Mouse (Mus musculus) forebrain, embryonic 13.5 days (tissue): ENCODE measurements at regions not wholly inside any gene's neighbourhood (a gene's known extent, or its start where the extent isn't known, plus 50 kb on each side); places are given as distances from the start of the nearest gene placed in this dataset.

Experiments
- ATAC-seq: fragments of 200-750 bp; cut with Nextera tagmentation; 2 replicates; pipeline ENCODE4 v1.8.0; 2017
- H3K27ac ChIP-seq: fragments of 300-500 bp; sonication (generic); 2 replicates; pipeline ENCODE4 v1.5.1; 2015; ENCODE audit warnings: inconsistent platforms, mild to moderate bottlenecking, moderate library complexity
- H3K27me3 ChIP-seq: fragments of 300-500 bp; sonication (generic); 2 replicates; pipeline ENCODE4 v1.6.1; 2015; ENCODE audit warnings: mild to moderate bottlenecking, inconsistent platforms
- H3K36me3 ChIP-seq: fragments of 300-500 bp; sonication (generic); 2 replicates; pipeline ENCODE4 v1.6.1; 2015; ENCODE audit warnings: mild to moderate bottlenecking, inconsistent platforms; ENCODE audit not compliant: poor library complexity, severe bottlenecking
- H3K4me1 ChIP-seq: fragments of 300-500 bp; sonication (generic); 2 replicates; pipeline ENCODE4 v1.6.1; 2015; ENCODE audit warnings: inconsistent platforms
- H3K4me2 ChIP-seq: fragments of 300-500 bp; sonication (generic); 2 replicates; pipeline ENCODE4 v1.6.1; 2015; ENCODE audit warnings: inconsistent platforms, mild to moderate bottlenecking, moderate library complexity
- H3K4me3 ChIP-seq: fragments of 300-500 bp; sonication (generic); 2 replicates; pipeline ENCODE4 v1.5.1; 2015; ENCODE audit warnings: mild to moderate bottlenecking, inconsistent platforms
- H3K9ac ChIP-seq: fragments of 300-500 bp; sonication (generic); 2 replicates; pipeline ENCODE4 v1.6.1; 2015; ENCODE audit warnings: mild to moderate bottlenecking, inconsistent platforms
- H3K9me3 ChIP-seq: fragments of 300-500 bp; sonication (generic); replicated peaks from 2 replicates; pipeline ENCODE4 v1.6.1; 2016; ENCODE audit warnings: inconsistent platforms
- WGBS: fragments of 180-500 bp; shearing (Covaris S2); methylation state at CpG from one replicate; pipeline ENCODE4 v1.1.7; 2015; 5-methylcytosine and 5-hydroxymethylcytosine counted together

- H3K27me3 ChIP-seq: no peaks in the 10 kb centered on the region
- H3K9ac ChIP-seq: no peak overlapping the region
- H3K36me3 ChIP-seq: no peaks in the 10 kb centered on the region
- no peak for ATAC-seq
- H3K4me1 ChIP-seq: no peaks in the 10 kb centered on the region
- no peak overlapping the region for H3K4me3 ChIP-seq
- H3K27ac ChIP-seq: no peak overlapping the region
- WGBS: 82% methylated on average over 3 of the region's 3 CpGs
- H3K4me2 ChIP-seq: no peak overlapping the region
- H3K9me3 ChIP-seq: no peaks in the 10 kb centered on the region
These were observed 548.7 kb upstream of the Klf4 start for GRCm38 (mm10) chr4:56080960-56081359.

- H3K27ac ChIP-seq: no peak overlapping the region
- H3K36me3 ChIP-seq: no peaks in the 10 kb centered on the region
- H3K4me3 ChIP-seq: no peak overlapping the region
- no peak overlapping the region for H3K9ac ChIP-seq
- no peak overlapping the region for H3K4me2 ChIP-seq
- no peak; the same call in 1 of the 2 replicates for ATAC-seq
- 84% methylated on average over 6 of the region's 6 CpGs for whole genome bisulfite sequencing
- no peaks in the 10 kb centered on the region for H3K9me3 ChIP-seq
- H3K27me3 ChIP-seq: no peaks in the 10 kb centered on the region
- no peaks in the 10 kb centered on the region for H3K4me1 ChIP-seq
These were observed 538.5 kb upstream of the Klf4 start for GRCm38 (mm10) chr4:56070664-56071334.

GRCm38 (mm10) chr4:56068859-56069258, 536.6 kb upstream of the Klf4 start:
- Histone ChIP-seq H3K9ac (no peak overlapping the region), H3K27me3 (no peaks in the 10 kb centered on the region), H3K4me1 (no peaks in the 10 kb centered on the region), H3K4me3 (no peak overlapping the region), H3K4me2 (no peak overlapping the region), H3K36me3 (no peaks in the 10 kb centered on the region), H3K9me3 (no peaks in the 10 kb centered on the region), H3K27ac (no peak overlapping the region)
- WGBS: 93% methylated on average over 4 of the region's 4 CpGs
- ATAC-seq: no peak

GRCm38 (mm10) chr4:56064657-56065056, 532.4 kb upstream of the Klf4 start:
- no peak overlapping the region for H3K4me2 ChIP-seq
- H3K4me3 ChIP-seq: no peak overlapping the region
- H3K9me3 ChIP-seq: no peaks in the 10 kb centered on the region
- WGBS: 93% methylated on average over 4 of the region's 4 CpGs
- no peaks in the 10 kb centered on the region for H3K36me3 ChIP-seq
- no peak overlapping the region for H3K27ac ChIP-seq
- H3K4me1 ChIP-seq: no peaks in the 10 kb centered on the region
- no peak overlapping the region for H3K9ac ChIP-seq
- ATAC-seq: no peak
- no peaks in the 10 kb centered on the region for H3K27me3 ChIP-seq

GRCm38 (mm10) chr4:56051792-56052380, 519.6 kb upstream of the Klf4 start:
- Histone ChIP-seq H3K27me3 (no peaks in the 10 kb centered on the region), H3K36me3 (no peaks in the 10 kb centered on the region), H3K9ac (no peak overlapping the region), H3K4me1 (peaks cover 13% of the 10 kb centered on the region), H3K9me3 (no peaks in the 10 kb centered on the region), H3K4me3 (no peak overlapping the region), H3K27ac (no peak overlapping the region), H3K4me2 (no peak overlapping the region)
- no peak for ATAC-seq
- 19% methylated on average over 6 of the region's 6 CpGs for WGBS

- ATAC-seq: no peak
- WGBS: 90% methylated on average over 4 of the region's 4 CpGs
- Histone ChIP-seq H3K9me3 (no peaks in the 10 kb centered on the region), H3K9ac (no peak overlapping the region), H3K4me2 (no peak overlapping the region), H3K4me1 (no peaks in the 10 kb centered on the region), H3K27me3 (no peaks in the 10 kb centered on the region), H3K4me3 (no peak overlapping the region), H3K27ac (no peak overlapping the region), H3K36me3 (no peaks in the 10 kb centered on the region)
These were observed 507.1 kb upstream of the Klf4 start for GRCm38 (mm10) chr4:56039327-56039726.

GRCm38 (mm10) chr4:56036334-56036733, 504.1 kb upstream of the Klf4 start:
- ATAC-seq: no peak
- H3K36me3 ChIP-seq: no peaks in the 10 kb centered on the region
- 91% methylated on average over 6 of the region's 6 CpGs for WGBS

GRCm38 (mm10) chr4:56035543-56035942, 503.3 kb upstream of the Klf4 start:
- H3K9me3 ChIP-seq: no peaks in the 10 kb centered on the region
- no peak overlapping the region for H3K4me2 ChIP-seq
- no peak overlapping the region for H3K27ac ChIP-seq
- 67% methylated on average over 5 of the region's 5 CpGs for WGBS
- H3K4me3 ChIP-seq: no peak overlapping the region
- no peaks in the 10 kb centered on the region for H3K36me3 ChIP-seq
- no peaks in the 10 kb centered on the region for H3K4me1 ChIP-seq
- no peak overlapping the region for H3K9ac ChIP-seq
- ATAC-seq: no peak
- no peaks in the 10 kb centered on the region for H3K27me3 ChIP-seq

More at GRCm38 (mm10) chr4:56036334-56036733, 504.1 kb upstream of the Klf4 start:
- no peaks in the 10 kb centered on the region for H3K4me1 ChIP-seq
- no peaks in the 10 kb centered on the region for H3K27me3 ChIP-seq
- no peak overlapping the region for H3K4me3 ChIP-seq
- H3K9ac ChIP-seq: no peak overlapping the region
- no peak overlapping the region for H3K4me2 ChIP-seq
- no peaks in the 10 kb centered on the region for H3K9me3 ChIP-seq
- no peak overlapping the region for H3K27ac ChIP-seq

GRCm38 (mm10) chr4:56028441-56028840, 496.2 kb upstream of the Klf4 start:
- Histone ChIP-seq H3K4me1 (no peaks in the 10 kb centered on the region), H3K4me3 (no peak overlapping the region), H3K9me3 (no peaks in the 10 kb centered on the region), H3K9ac (no peak overlapping the region), H3K27ac (no peak overlapping the region), H3K4me2 (no peak overlapping the region), H3K36me3 (no peaks in the 10 kb centered on the region), H3K27me3 (no peaks in the 10 kb centered on the region)
- no peak for ATAC-seq
- 78% methylated on average over 3 of the region's 3 CpGs for WGBS

GRCm38 (mm10) chr4:56027258-56027657, 495.0 kb upstream of the Klf4 start:
- H3K4me3 ChIP-seq: no peak overlapping the region
- no peaks in the 10 kb centered on the region for H3K27me3 ChIP-seq
- H3K4me1 ChIP-seq: no peaks in the 10 kb centered on the region
- no peak overlapping the region for H3K9ac ChIP-seq
- 88% methylated on average over 6 of the region's 6 CpGs for WGBS
- no peaks in the 10 kb centered on the region for H3K9me3 ChIP-seq
- ATAC-seq: no peak
- H3K4me2 ChIP-seq: no peak overlapping the region
- H3K36me3 ChIP-seq: no peaks in the 10 kb centered on the region
- no peak overlapping the region for H3K27ac ChIP-seq

GRCm38 (mm10) chr4:56024478-56024877, 492.2 kb upstream of the Klf4 start:
- Histone ChIP-seq H3K9ac (no peak overlapping the region), H3K36me3 (no peaks in the 10 kb centered on the region), H3K9me3 (no peaks in the 10 kb centered on the region), H3K4me2 (no peak overlapping the region), H3K27ac (no peak overlapping the region), H3K27me3 (no peaks in the 10 kb centered on the region), H3K4me1 (no peaks in the 10 kb centered on the region), H3K4me3 (no peak overlapping the region)
- no peak for ATAC-seq

- Histone ChIP-seq H3K27ac (no peak overlapping the region), H3K9ac (no peak overlapping the region), H3K27me3 (no peaks in the 10 kb centered on the region), H3K9me3 (no peaks in the 10 kb centered on the region), H3K4me3 (no peak overlapping the region), H3K4me2 (no peak overlapping the region), H3K36me3 (no peaks in the 10 kb centered on the region), H3K4me1 (no peaks in the 10 kb centered on the region)
- no peak for ATAC-seq
- 96% methylated on average over 8 of the region's 8 CpGs for WGBS
These were observed 485.9 kb upstream of the Klf4 start for GRCm38 (mm10) chr4:56018212-56018611.

- no peaks in the 10 kb centered on the region for H3K4me1 ChIP-seq
- H3K27me3 ChIP-seq: no peaks in the 10 kb centered on the region
- no peak overlapping the region for H3K9ac ChIP-seq
- H3K9me3 ChIP-seq: no peaks in the 10 kb centered on the region
- no peaks in the 10 kb centered on the region for H3K36me3 ChIP-seq
- 95% methylated on average over 7 of the region's 7 CpGs for WGBS
- no peak overlapping the region for H3K4me2 ChIP-seq
- no peak overlapping the region for H3K27ac ChIP-seq
- ATAC-seq: no peak
- H3K4me3 ChIP-seq: no peak overlapping the region
These were observed 483.2 kb upstream of the Klf4 start for GRCm38 (mm10) chr4:56015481-56015880.
